Mouse (Mus musculus) lung, embryonic 16.5 days (tissue): ENCODE measurements at regions not wholly inside any gene's neighbourhood (a gene's known extent, or its start where the extent isn't known, plus 50 kb on each side); places are given as distances from the start of the nearest gene placed in this dataset.

Experiments used
- ATAC-seq: fragments of 200-750 bp; cut with Nextera tagmentation; 2 replicates; pipeline ENCODE4 v1.8.0; 2017; ENCODE audit warnings: low read depth, mild to moderate bottlenecking, moderate library complexity
- H3K27ac ChIP-seq: fragments of 300-500 bp; sonication (generic); 2 replicates; pipeline ENCODE4 v1.5.1; 2014; ENCODE audit warnings: mild to moderate bottlenecking, control low read depth, low read length
- H3K27me3 ChIP-seq: fragments of 300-500 bp; sonication (generic); 2 replicates; pipeline ENCODE4 v1.6.1; 2014; ENCODE audit warnings: low read depth, low read length, mixed read lengths; ENCODE audit not compliant: control insufficient read depth, insufficient read depth
- H3K36me3 ChIP-seq: fragments of 300-500 bp; sonication (generic); 2 replicates; pipeline ENCODE4 v1.6.1; 2014; ENCODE audit warnings: low read length; ENCODE audit not compliant: control insufficient read depth, insufficient read depth
- H3K4me1 ChIP-seq: fragments of 300-500 bp; sonication (generic); replicated peaks from 2 replicates; pipeline ENCODE4 v1.6.1; 2014; ENCODE audit warnings: low read length, mixed read lengths; ENCODE audit not compliant: control insufficient read depth, insufficient read depth
- H3K4me2 ChIP-seq: fragments of 300-500 bp; sonication (generic); 2 replicates; pipeline ENCODE4 v1.6.1; 2014; ENCODE audit warnings: low read depth, low read length, control low read depth
- H3K4me3 ChIP-seq: fragments of 300-500 bp; sonication (generic); 2 replicates; pipeline ENCODE4 v1.5.1; 2014; ENCODE audit warnings: mild to moderate bottlenecking, low read length, control low read depth
- H3K9ac ChIP-seq: fragments of 300-500 bp; sonication (generic); 2 replicates; pipeline ENCODE4 v1.6.1; 2014; ENCODE audit warnings: low read length, control low read depth
- H3K9me3 ChIP-seq: fragments of 300-500 bp; sonication (generic); 2 replicates; pipeline ENCODE4 v1.6.1; 2016; ENCODE audit warnings: low read length; ENCODE audit not compliant: control insufficient read depth
- WGBS: fragments of 180-500 bp; shearing (Covaris S2); extraction: QIAGEN DNeasy Blood & Tissue Kit; methylation state at CpG from one replicate; pipeline ENCODE4 v1.1.7; 2014; 5-methylcytosine and 5-hydroxymethylcytosine counted together

- Histone ChIP-seq H3K4me1 (peaks cover 7% of the 10 kb centered on the region), H3K27ac (no peak overlapping the region), H3K9ac (no peak overlapping the region), H3K4me3 (no peak overlapping the region), H3K36me3 (no peaks in the 10 kb centered on the region), H3K27me3 (no peaks in the 10 kb centered on the region), H3K4me2 (no peak overlapping the region), H3K9me3 (no peaks in the 10 kb centered on the region)
- ATAC-seq: no peak
Measured at GRCm38 (mm10) chr5:35185289-35185688, 79.7 kb upstream of the Lrpap1 start.

GRCm38 (mm10) chr5:35183418-35183817 is 77.9 kb upstream of the Lrpap1 start:
- Histone ChIP-seq H3K27me3 (no peaks in the 10 kb centered on the region), H3K4me2 (no peak overlapping the region), H3K9ac (no peak overlapping the region), H3K4me3 (no peak overlapping the region), H3K9me3 (no peaks in the 10 kb centered on the region), H3K4me1 (no peaks in the 10 kb centered on the region; the same call in 1 of the 2 replicates), H3K36me3 (no peaks in the 10 kb centered on the region), H3K27ac (no peak overlapping the region)
- WGBS: 71% methylated on average over 7 of the region's 7 CpGs
- no peak for ATAC-seq

- H3K9ac ChIP-seq: no peak overlapping the region
- no peak overlapping the region for H3K4me2 ChIP-seq
- H3K27me3 ChIP-seq: no peaks in the 10 kb centered on the region
- H3K9me3 ChIP-seq: no peaks in the 10 kb centered on the region
- no peaks in the 10 kb centered on the region for H3K36me3 ChIP-seq
- H3K27ac ChIP-seq: no peak overlapping the region
- 59% methylated on average over 4 of the region's 4 CpGs for WGBS
- no peak for ATAC-seq
- H3K4me3 ChIP-seq: no peak overlapping the region
- no peaks in the 10 kb centered on the region for H3K4me1 ChIP-seq
Measured at GRCm38 (mm10) chr5:35177332-35177731, 71.8 kb upstream of the Lrpap1 start.

- H3K36me3 ChIP-seq: no peaks in the 10 kb centered on the region
- no peaks in the 10 kb centered on the region for H3K27me3 ChIP-seq
- H3K27ac ChIP-seq: no peak overlapping the region
- no peak overlapping the region for H3K4me2 ChIP-seq
- H3K9ac ChIP-seq: no peak overlapping the region
- ATAC-seq: no peak
- H3K4me1 ChIP-seq: no peaks in the 10 kb centered on the region
- no peaks in the 10 kb centered on the region for H3K9me3 ChIP-seq
- WGBS: 41% methylated on average over 13 of the region's 13 CpGs
- H3K4me3 ChIP-seq: no peak overlapping the region
Measured at GRCm38 (mm10) chr5:35176112-35176848, 70.7 kb upstream of the Lrpap1 start.

GRCm38 (mm10) chr5:35174318-35174717 is 68.8 kb upstream of the Lrpap1 start:
- H3K4me1 ChIP-seq: no peaks in the 10 kb centered on the region
- WGBS: 47% methylated on average over 4 of the region's 4 CpGs
- H3K9ac ChIP-seq: no peak overlapping the region
- H3K27ac ChIP-seq: no peak overlapping the region
- no peak for ATAC-seq
- no peak overlapping the region for H3K4me2 ChIP-seq
- H3K36me3 ChIP-seq: no peaks in the 10 kb centered on the region
- H3K9me3 ChIP-seq: no peaks in the 10 kb centered on the region
- no peaks in the 10 kb centered on the region for H3K27me3 ChIP-seq
- H3K4me3 ChIP-seq: no peak overlapping the region

GRCm38 (mm10) chr5:35171336-35171735 is 65.8 kb upstream of the Lrpap1 start:
- Histone ChIP-seq H3K27ac (no peak overlapping the region), H3K9me3 (no peaks in the 10 kb centered on the region), H3K4me2 (no peak overlapping the region), H3K36me3 (no peaks in the 10 kb centered on the region), H3K4me1 (no peaks in the 10 kb centered on the region), H3K4me3 (no peak overlapping the region), H3K27me3 (no peaks in the 10 kb centered on the region), H3K9ac (no peak overlapping the region)
- no peak for ATAC-seq
- WGBS: 56% methylated on average over 3 of the region's 3 CpGs

GRCm38 (mm10) chr5:35170369-35171130 is 65.0 kb upstream of the Lrpap1 start:
- no peak overlapping the region for H3K4me3 ChIP-seq

GRCm38 (mm10) chr5:35169614-35170293 is 64.2 kb upstream of the Lrpap1 start:
- H3K9ac ChIP-seq: no peak overlapping the region
- no peak overlapping the region for H3K27ac ChIP-seq
- H3K36me3 ChIP-seq: no peaks in the 10 kb centered on the region
- H3K9me3 ChIP-seq: no peaks in the 10 kb centered on the region
- WGBS: 73% methylated on average over 7 of the region's 7 CpGs
- no peaks in the 10 kb centered on the region for H3K27me3 ChIP-seq
- no peak overlapping the region for H3K4me2 ChIP-seq
- no peak overlapping the region for H3K4me3 ChIP-seq
- no peaks in the 10 kb centered on the region for H3K4me1 ChIP-seq
- ATAC-seq: no peak

More at GRCm38 (mm10) chr5:35170369-35171130, 65.0 kb upstream of the Lrpap1 start:
- Histone ChIP-seq H3K4me2 (no peak overlapping the region), H3K27ac (no peak overlapping the region), H3K9me3 (no peaks in the 10 kb centered on the region), H3K36me3 (no peaks in the 10 kb centered on the region), H3K27me3 (no peaks in the 10 kb centered on the region), H3K4me1 (no peaks in the 10 kb centered on the region), H3K9ac (no peak overlapping the region)
- 60% methylated on average over 11 of the region's 11 CpGs for WGBS
- no peak for ATAC-seq

- Histone ChIP-seq H3K4me2 (no peak overlapping the region), H3K27me3 (no peaks in the 10 kb centered on the region), H3K9me3 (no peaks in the 10 kb centered on the region), H3K9ac (no peak overlapping the region), H3K4me3 (no peak overlapping the region), H3K4me1 (no peaks in the 10 kb centered on the region), H3K27ac (no peak overlapping the region), H3K36me3 (no peaks in the 10 kb centered on the region)
- WGBS: 58% methylated on average over 5 of the region's 5 CpGs
- no peak for ATAC-seq
Measured at GRCm38 (mm10) chr5:35168853-35169252, 63.3 kb upstream of the Lrpap1 start.
